Mouse (Mus musculus) thymus, adult 2 months (tissue): ENCODE measurements around the gene Dffb. TPM values are rescaled to one million over a fixed set of nuclear protein-coding genes. Genes with fewer than 3 reads are reported as not detected.

Source experiments
- DNase-seq: peaks from one replicate; pipeline ENCODE4 v3.0.0; 2021
- H3K27ac ChIP-seq: fragments of 200-500 bp; 2 replicates; pipeline ENCODE4 v1.5.1; 2012; ENCODE audit warnings: low read length, control low read depth; ENCODE audit not compliant: control insufficient read depth, insufficient read depth
- H3K27me3 ChIP-seq: fragments of 200-500 bp; 2 replicates; pipeline ENCODE4 v1.6.1; 2012; ENCODE audit warnings: mild to moderate bottlenecking, low read length, moderate library complexity, mixed read lengths; ENCODE audit not compliant: control insufficient read depth, insufficient read depth
- H3K36me3 ChIP-seq: fragments of 200-500 bp; 2 replicates; pipeline ENCODE4 v1.6.1; 2012; ENCODE audit warnings: mild to moderate bottlenecking, low read length, moderate library complexity; ENCODE audit not compliant: control insufficient read depth, insufficient read depth
- H3K4me1 ChIP-seq: fragments of 200-500 bp; replicated peaks from 2 replicates; pipeline ENCODE4 v1.6.1; 2012; ENCODE audit warnings: low read length; ENCODE audit not compliant: control insufficient read depth, insufficient read depth
- H3K4me3 ChIP-seq: fragments of 200-500 bp; 2 replicates; pipeline ENCODE4 v1.5.1; 2012; ENCODE audit warnings: mild to moderate bottlenecking, low read length, control low read depth, moderate library complexity; ENCODE audit not compliant: control insufficient read depth, insufficient read depth
- CTCF ChIP-seq: fragments of 200-500 bp; IDR thresholded peaks from 2 replicates; pipeline ENCODE4 v1.5.1; 2012; ENCODE audit warnings: mild to moderate bottlenecking, control low read depth, low read length, moderate library complexity, borderline replicate concordance; ENCODE audit not compliant: control insufficient read depth, poor library complexity, insufficient read depth; ENCODE audit errors: extremely low read depth
- POLR2A ChIP-seq: fragments of 200-500 bp; IDR thresholded peaks from 2 replicates; pipeline ENCODE4 v1.6.1; 2012; ENCODE audit warnings: mild to moderate bottlenecking, low read length, control low read depth, moderate library complexity; ENCODE audit not compliant: control insufficient read depth, poor library complexity, insufficient read depth; ENCODE audit errors: extremely low read depth
- WGBS: fragments of 180-500 bp; shearing (Covaris S2); methylation state at CpG from one replicate; pipeline ENCODE4 v1.1.7; 2018; 5-methylcytosine and 5-hydroxymethylcytosine counted together
- polyA plus RNA-seq: library from polyadenylated mRNA; depleted of rRNA; stranded (reverse); fragments of >200 nt; gene quantifications from 2 replicates; pipeline ENCODE4 v1.2.3, GENCODE M21; 2012

Gene Dffb
- polyA plus RNA-seq, 1 experiment: 50.1 TPM

GRCm38 (mm10) chr4:154015476-154015875 lies 40.5 kb upstream of the Dffb start:
- Histone ChIP-seq H3K27ac (no peak overlapping the region), H3K4me3 (no peak overlapping the region), H3K36me3 (peaks cover 36% of the 10 kb centered on the region), H3K27me3 (no peaks in the 10 kb centered on the region), H3K4me1 (peaks cover 23% of the 10 kb centered on the region)
- no peak for TF ChIP-seq POLR2A
- TF ChIP-seq CTCF: no peak
- no peak for DNase-seq
- 97% methylated on average over 11 of the region's 11 CpGs for WGBS

GRCm38 (mm10) chr4:154012132-154012882 lies 37.4 kb upstream of the Dffb start:
- peaks cover 23% of the 10 kb centered on the region for H3K4me1 ChIP-seq
- no peak overlapping the region for H3K27ac ChIP-seq

GRCm38 (mm10) chr4:154011646-154012089 lies 36.7 kb upstream of the Dffb start, which contains the start of gene Lrrc47:
TSS of gene Lrrc47 (plus strand) at chr4:154011731.
- peaks cover 5% of the 10 kb centered on the region for H3K36me3 ChIP-seq
- H3K4me1 ChIP-seq: peaks cover 23% of the 10 kb centered on the region
- H3K4me3 ChIP-seq: peak within 1 kb of the TSS; percentile 96
- H3K27ac ChIP-seq: no peak within 1 kb of the TSS
- TF ChIP-seq POLR2A: peak; percentile 76; the same call in 1 of the 2 replicates
- TF ChIP-seq CTCF: no peak
- no peaks in the 10 kb centered on the region for H3K27me3 ChIP-seq
- DNase-seq: peak; percentile 79
- WGBS: under 1% methylated on average over 59 of the region's 59 CpGs

More at GRCm38 (mm10) chr4:154012132-154012882, 37.4 kb upstream of the Dffb start:
- Histone ChIP-seq H3K36me3 (peaks cover 9% of the 10 kb centered on the region), H3K4me3 (peak overlapping the region; percentile 96), H3K27me3 (no peaks in the 10 kb centered on the region)
- under 1% methylated on average over 55 of the region's 55 CpGs for WGBS
- no peak for DNase-seq
- no peak for TF ChIP-seq CTCF
- no peak for TF ChIP-seq POLR2A

- TF ChIP-seq POLR2A: no peak
- TF ChIP-seq CTCF: no peak
- DNase-seq: no peak
- Histone ChIP-seq H3K27me3 (no peaks in the 10 kb centered on the region), H3K4me1 (peaks cover 23% of the 10 kb centered on the region), H3K36me3 (peaks cover 4% of the 10 kb centered on the region), H3K4me3 (peak overlapping the region; percentile 96), H3K27ac (no peak overlapping the region)
- 39% methylated on average over 13 of the region's 13 CpGs for WGBS
Observed at GRCm38 (mm10) chr4:154010907-154011645, 36.1 kb upstream of the Dffb start.

- no peaks in the 10 kb centered on the region for H3K27me3 ChIP-seq
- no peak for DNase-seq
- WGBS: 94% methylated on average over 4 of the region's 4 CpGs
- no peak for TF ChIP-seq POLR2A
- TF ChIP-seq CTCF: no peak
- no peak overlapping the region for H3K27ac ChIP-seq
- peaks cover 12% of the 10 kb centered on the region for H3K4me1 ChIP-seq
- 0 out of 2 replicates have a peak, but pooled peaks cover 4% of the 10 kb centered on the region for H3K36me3 ChIP-seq
- H3K4me3 ChIP-seq: no peak overlapping the region
Observed at GRCm38 (mm10) chr4:154007759-154008158, 32.8 kb upstream of the Dffb start.

GRCm38 (mm10) chr4:154006264-154006663 lies 31.3 kb upstream of the Dffb start:
- TF ChIP-seq POLR2A (no peak), CTCF (no peak)
- Histone ChIP-seq H3K4me3 (no peak overlapping the region), H3K36me3 (peaks cover 9% of the 10 kb centered on the region), H3K4me1 (peaks cover 4% of the 10 kb centered on the region; the same call in 1 of the 2 replicates), H3K27ac (no peak overlapping the region), H3K27me3 (no peaks in the 10 kb centered on the region)
- WGBS: 98% methylated on average over 6 of the region's 6 CpGs
- DNase-seq: no peak
